Mouse (Mus musculus) right cerebral cortex, postnatal 14 days (tissue): ENCODE data around the gene Mapre1.
"Not testable (repeated sequence)": the region's sequence is repeated elsewhere in the genome, so short reads cannot be mapped to it uniquely, and the experiment has no call there.

Experiments used
- DNase-seq: peaks from one replicate; pipeline ENCODE4 v3.0.0; 2022

Gene Mapre1

GRCm38 (mm10) chr2:153740500-153741436 is at the start of gene Mapre1:
Gene Mapre1, plus strand, starts transcription at chr2:153741274.
- peak; percentile 99 for DNase-seq

DNA sequence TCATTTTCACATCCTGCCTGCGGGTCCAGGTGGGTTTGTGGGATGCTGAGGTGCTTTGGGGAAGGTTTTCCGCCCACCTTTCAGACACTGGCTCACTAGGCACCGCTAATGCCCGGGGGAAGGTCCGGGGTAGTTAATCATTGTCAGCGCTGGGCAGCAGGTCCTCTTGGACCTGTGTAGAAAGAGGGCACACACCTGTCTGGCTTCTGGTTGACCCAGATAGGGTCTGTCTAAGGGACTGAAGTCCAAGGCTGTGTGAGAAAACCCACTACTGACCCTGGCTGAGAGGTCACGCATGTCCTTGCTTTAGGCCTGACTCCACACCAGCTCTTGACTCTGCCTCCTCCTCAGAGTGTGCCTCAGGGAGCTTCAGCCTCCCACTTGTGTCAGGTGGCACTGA is 47.7 kb upstream of the Mapre1 start:
- not testable (repeated sequence) for DNase-seq

DNA sequence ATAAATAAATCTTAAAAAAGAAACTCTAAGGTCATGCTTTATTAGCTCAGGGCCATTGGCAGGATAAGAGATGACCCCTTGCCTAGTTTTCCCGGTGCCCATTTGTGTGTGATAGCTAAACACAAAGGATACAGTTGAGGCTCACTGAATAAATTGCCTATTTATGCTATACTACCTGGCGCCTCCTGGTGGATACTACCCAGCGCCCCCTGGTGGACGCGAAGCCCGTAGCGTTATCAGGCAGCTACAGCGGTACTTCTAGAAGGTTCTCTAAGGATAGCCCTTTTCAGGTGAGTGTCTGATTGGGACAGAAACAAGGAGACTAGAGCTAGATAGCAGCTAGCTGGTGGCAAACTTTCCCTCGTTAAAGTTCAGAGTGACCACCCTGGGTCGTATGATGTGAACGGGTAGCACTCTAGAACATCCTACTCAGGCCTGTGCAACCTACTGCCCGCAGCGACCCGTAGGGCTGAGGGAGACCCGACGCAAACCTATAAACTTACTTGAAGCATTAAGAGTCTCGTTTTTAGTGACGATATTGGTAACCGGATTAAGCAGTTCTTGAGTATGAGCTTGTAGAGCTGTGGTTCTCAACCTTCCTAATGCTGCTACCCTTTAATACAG is 46.5 kb upstream of the Mapre1 start:
- DNase-seq, result peak; percentile 35

DNA sequence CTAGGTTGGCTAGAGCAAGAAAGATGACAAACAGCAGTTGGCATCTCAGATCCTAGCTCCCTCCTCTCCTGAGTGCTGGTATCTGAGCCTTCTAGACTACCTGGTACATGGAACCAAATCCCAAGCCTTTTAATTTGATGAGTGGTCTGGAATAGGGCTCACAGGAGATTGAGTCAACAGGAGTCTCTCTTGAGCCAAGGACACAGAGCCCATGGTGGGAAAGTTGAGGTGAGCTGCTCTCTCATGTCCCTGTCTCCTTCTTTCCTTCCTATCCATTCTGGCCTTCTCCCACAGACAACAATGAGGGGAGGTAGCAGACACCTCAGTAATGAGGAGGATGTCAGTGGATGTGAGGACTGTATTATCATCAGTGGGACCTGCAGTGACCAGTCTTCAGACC is 44.7 kb upstream of the Mapre1 start, which contains the start of gene Dnmt3c:
Gene Dnmt3c, plus strand, starts transcription at position 301 of the 400 bp plus-strand sequence.
- no peak for DNase-seq

- DNase-seq, result no peak
These were observed 37.7 kb upstream of the Mapre1 start for GRCm38 (mm10) chr2:153703389-153703788.

DNA sequence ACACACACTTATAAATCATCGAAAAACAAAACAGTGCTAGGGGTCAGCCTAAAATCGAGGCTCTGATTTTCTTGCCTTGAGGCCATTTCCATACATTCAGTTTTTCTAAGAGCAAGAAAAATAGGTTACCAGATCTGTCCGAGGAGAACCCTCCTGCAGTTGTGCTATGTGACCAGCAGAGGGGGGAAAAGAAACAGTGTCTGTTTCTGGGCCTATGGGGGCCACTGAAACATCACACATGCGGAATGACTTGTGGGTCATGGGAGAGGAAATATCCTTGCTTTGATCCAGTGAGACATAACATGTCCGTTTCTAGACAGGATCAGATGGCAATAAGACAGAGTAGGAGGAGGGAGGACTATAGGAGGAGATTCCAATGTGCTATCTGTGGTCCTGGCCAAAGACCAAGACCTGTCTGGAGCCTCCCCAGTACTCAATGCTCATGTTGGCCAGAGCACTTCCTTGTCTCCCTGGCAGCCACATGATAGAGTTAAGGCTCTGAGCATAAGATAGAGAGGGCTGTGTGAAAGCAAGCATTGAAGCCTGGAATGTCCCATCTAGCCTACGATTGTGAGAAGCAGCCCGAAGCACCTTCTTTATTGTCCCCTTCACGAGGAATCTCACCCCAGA is 30.3 kb upstream of the Mapre1 start:
- DNase-seq, result no peak

DNA sequence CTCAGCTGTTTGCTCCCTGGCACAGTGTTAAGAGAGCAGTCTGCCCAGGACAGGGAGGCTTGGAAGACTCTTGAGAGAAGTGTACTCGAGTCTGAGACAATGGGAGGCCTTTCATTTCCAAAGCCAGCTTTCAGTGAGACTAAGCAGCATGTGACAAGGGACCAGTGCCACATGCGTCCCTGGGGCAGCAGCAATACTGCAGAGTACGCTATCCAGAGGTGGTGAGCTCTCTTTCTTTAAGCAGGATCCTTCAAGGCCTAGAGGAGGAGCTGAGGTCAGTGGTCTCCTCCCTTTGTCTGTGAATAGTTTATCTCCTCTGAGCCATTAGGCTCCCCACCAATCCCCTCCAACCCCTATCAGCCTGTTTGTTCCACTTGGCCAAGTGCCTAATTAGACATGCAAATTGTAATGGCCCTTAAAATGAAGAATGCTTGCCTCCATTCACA is 28.4 kb upstream of the Mapre1 start:
- no peak for DNase-seq

DNA sequence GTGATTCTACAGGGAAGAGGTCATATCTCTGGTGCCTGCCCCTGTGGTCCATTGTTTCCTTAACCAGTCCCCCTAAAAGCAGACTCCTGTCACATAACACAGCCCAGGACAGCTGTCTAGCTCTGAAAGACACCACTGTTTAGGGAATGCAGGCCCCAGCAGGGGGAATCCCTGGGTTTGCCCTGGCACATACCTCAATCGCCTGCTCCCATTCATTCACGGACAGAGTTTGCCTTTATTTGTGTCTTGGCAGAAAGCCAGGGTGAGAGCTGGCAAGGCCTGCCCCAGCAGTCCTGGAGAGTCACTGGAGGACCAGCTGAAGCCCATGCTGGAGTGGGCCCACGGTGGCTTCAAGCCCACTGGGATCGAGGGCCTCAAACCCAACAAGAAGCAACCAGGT is 27.8 kb upstream of the Mapre1 start:
- peak; percentile 46 for DNase-seq

DNA sequence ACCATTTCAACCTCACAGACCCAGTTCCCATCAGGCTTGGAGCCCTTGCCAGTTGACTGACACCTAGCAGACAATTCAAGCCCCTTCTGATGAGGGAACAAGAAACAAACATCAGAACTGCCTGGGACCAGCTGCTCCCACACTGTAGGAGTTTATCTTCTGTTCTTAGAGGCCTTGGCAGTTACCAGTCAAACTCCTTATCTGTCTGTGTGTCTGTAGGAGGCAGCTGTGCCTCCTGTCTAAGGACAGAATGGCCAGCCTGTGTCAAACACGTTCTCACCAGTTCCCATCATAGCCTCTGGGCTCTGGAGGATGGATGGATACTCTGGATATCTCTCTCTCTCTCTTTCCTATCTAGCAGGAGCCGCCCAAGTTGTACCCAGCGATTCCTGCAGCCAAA is 23.2 kb upstream of the Mapre1 start:
- not testable (repeated sequence) for DNase-seq

DNA sequence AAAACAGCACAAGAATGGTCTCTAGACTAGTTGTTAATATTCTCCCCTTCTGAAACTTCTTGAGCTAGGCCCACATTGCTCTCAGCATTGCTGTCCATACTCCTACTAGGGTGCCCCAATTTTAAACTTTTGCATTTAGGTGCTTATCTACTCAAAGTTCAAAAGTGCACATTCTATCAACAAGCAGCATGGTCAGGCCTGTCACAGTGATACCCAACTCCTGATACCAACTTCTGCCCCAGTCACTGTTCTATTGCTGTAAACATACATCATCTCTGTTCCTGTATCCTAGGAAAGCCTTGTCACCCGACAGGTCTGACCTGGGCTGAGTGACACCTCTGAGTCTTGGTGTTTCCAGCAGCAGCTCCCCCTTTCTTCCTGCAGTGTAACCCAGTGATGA is 18.0 kb upstream of the Mapre1 start:
- DNase-seq, result no peak

DNA sequence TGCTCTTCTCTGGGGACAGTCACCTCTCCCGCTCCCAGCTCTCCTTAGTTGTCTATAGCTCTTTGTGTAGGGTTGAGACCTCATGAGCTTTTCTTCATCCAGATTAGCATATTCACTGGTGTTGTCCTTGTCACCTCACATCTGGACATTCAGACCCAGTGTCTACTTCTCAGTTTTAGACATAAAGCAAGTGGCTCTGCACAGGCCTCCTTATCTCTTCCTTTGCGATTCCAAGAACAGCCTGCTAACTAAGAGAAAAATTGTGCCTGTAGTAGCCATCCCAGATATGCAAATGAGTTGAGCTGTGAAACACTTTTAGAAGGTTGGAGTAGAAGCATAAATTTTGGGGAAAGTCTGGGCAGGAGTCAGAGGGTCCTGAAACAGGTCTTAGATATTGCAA is 16.6 kb upstream of the Mapre1 start:
- DNase-seq, result no peak

GRCm38 (mm10) chr2:153724871-153725270 is 16.2 kb upstream of the Mapre1 start:
- no peak for DNase-seq

- no peak for DNase-seq
These were observed 15.8 kb upstream of the Mapre1 start for GRCm38 (mm10) chr2:153725291-153725690.

DNA sequence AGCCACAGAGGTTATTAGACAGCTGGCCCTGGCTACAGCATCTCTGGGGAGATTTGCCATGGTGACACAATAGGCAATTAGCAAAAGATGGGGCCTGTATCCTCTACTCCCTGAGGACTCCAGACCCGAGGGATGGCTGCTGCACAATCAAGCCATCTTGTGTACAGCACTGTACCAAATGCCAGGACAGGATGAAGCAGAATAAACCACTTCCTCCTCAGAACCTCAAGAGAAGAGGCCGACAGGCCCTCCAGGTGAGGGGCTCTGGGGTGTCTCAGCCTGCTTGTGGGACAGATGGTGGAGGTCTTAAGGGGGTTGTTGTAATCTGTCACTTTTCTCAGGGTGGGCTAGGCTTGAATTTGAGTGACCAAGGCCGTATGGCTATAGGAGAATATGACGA is 7.0 kb upstream of the Mapre1 start:
- no peak for DNase-seq

DNA sequence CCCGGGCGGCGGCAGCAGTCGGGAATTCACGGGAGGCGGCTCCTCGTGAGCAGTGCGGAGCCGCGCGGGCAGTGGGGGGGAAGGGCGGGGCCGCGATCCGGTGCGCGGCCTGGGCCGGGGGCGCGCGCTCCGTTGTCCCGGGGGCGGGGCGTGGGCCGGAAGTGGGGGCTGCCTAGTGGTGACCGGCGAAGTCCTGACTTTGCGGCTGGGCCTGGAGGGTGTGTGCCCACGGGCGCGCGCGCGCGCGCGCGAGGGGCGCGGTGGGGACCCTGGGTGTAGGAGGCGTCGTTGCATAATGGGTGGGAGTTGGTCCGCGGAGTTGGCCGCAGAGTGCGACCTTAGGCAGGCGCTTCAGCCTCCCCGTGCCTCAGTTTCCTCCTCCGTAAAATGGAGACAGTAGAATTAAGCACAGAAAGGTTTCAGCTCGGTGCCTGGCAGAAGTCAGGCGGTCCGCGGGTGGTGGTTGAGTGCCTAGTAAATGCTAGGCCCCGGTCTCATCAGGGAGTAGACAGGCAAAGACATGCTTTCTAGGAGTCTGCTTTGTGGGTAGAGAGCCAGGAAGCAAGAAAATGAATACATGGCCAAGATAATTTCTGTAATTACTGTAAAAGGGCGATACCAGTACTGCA is 477 bp downstream of the Mapre1 start:
- no peak for DNase-seq

- no peak for DNase-seq
These were observed 6.9 kb downstream of the Mapre1 start for GRCm38 (mm10) chr2:153747994-153748393.

- no peak for DNase-seq
These were observed 9.3 kb downstream of the Mapre1 start for GRCm38 (mm10) chr2:153750363-153750762.

DNA sequence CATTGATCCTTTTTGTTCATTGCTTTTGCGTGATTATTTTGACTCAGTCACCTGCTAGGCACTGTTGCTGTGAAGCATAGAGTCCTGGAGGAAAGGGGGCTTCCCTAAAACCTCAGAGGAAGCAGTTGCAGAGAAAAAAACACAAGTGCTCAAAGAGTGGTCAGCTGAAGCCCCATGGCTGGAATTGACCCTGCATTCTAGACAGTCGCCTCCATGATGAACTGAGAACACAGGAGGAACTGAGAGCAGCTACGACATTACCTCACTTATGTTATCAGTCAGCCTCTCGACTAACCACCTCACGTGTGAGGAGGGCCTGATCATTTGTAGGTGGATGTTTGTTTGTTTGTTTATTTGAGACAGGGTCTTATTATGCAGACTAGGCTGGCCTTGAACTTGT is 21.0 kb downstream of the Mapre1 start:
- no peak for DNase-seq

GRCm38 (mm10) chr2:153767484-153767883 is 26.4 kb downstream of the Mapre1 start:
- DNase-seq, result no peak

DNA sequence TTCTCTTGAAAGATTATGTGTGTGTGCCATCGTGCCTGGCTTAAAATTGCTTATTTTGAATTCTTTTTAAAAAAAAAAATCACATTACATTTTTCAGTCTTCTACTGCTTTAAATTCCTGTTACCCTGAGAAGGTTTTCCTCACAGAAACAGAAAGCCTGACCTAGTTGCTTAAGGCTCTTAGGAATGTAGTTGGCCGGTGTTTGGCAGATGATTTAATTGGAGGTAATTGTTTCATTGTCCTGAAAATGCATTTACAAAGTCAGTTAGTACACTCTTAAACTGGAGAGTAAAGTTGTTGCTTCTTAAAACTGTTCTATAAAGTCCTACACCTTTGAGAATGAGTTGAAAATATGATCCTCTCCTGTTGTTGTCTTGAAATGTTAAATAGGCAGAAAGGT is 27.8 kb downstream of the Mapre1 start:
- no peak for DNase-seq

GRCm38 (mm10) chr2:153772950-153773349 is 31.9 kb downstream of the Mapre1 start:
- DNase-seq, result no peak

GRCm38 (mm10) chr2:153775472-153775871 is 34.4 kb downstream of the Mapre1 start:
- DNase-seq, result no peak
